Comparison of ENCODE assay signal across 8 mouse cellular contexts in the genomic region with DNA sequence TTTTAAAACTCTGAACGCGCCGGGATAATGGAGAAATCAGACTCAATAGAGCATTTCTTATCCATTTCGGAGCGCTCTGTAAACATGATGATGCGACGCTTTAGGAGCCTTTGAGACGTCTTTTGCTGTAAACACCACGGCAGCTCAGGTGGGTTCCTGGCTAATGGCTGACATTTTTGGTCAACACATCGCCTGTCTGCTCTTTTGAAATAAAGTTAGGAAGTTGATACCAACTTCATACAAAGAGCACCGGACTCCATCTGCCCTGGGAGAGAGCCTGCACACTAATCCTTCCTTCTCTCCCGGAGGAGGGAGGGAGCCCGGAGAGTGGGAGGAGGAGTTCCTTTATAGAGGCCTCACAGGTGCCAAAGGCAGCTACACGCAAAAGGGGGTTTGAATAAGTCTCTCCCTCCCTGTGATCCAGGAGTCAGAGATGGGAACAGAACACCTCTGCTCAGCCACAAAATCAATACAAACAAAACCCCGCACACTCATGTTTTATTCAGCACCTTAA.
DNase-seq lines count a peak whose midpoint lies in the region; ATAC-seq and TF ChIP-seq lines count a peak whose summit lies in the region.
"Had no signal": no experiment of that assay in that cellular context is flagged by ENCODE, and none has a peak within 500 bp of the region (broad histone marks: within the 10 kb centered on the region; RNA-seq: fewer than 3 reads in every experiment).

No protein-coding gene starts in this region.

- no peak for TF ChIP-seq EP300 in stomach, postnatal 0 days (optimal IDR thresholded peaks at IDR 0.05)

- H3K27ac ChIP-seq in lung, embryonic 14.5 days (ENCODE audit: low read depth), result no peak overlapping the region
- H3K27ac ChIP-seq in forebrain, embryonic 15.5 days (replicated peaks), result no peak overlapping the region
- H3K27ac ChIP-seq in limb, embryonic 15.5 days, result no peak overlapping the region
- no peak overlapping the region for H3K27ac ChIP-seq in stomach, postnatal 0 days (replicated peaks)

- intact Hi-C loops in left cerebral cortex, postnatal 25 days (cut with DNase I), result no loop called here

- no peak for TF ChIP-seq CTCF in lung, embryonic 14.5 days (IDR thresholded peaks at IDR 0.05; ENCODE audit: low read depth)
- TF ChIP-seq CTCF in stomach, postnatal 0 days (IDR thresholded peaks at IDR 0.05; ENCODE audit: low read depth), result no peak

- no peak for DNase-seq in lung, embryonic 14.5 days
- DNase-seq in lung, postnatal 25 days (ENCODE audit: low spot score), result no peak
- DNase-seq in stomach, postnatal 0 days (ENCODE audit: low spot score), result no peak
- no peak for DNase-seq in gastrocnemius, postnatal 4 days (ENCODE audit: low spot score in 2 of 2)
- DNase-seq in left cerebral cortex, postnatal 25 days (ENCODE audit: low spot score in 2 of 2), result no peak
- DNase-seq: gastrocnemius, postnatal 14 days had no signal

- H3K36me3 ChIP-seq in lung, embryonic 14.5 days (ENCODE audit: insufficient read depth), result no peaks in the 10 kb centered on the region
- H3K36me3 ChIP-seq in forebrain, embryonic 15.5 days, result no peaks in the 10 kb centered on the region
- no peaks in the 10 kb centered on the region for H3K36me3 ChIP-seq in limb, embryonic 15.5 days
- H3K36me3 ChIP-seq in stomach, postnatal 0 days (ENCODE audit: control insufficient read depth, insufficient read depth, low read length), result no peaks in the 10 kb centered on the region

- H3K4me1 ChIP-seq in lung, embryonic 14.5 days (ENCODE audit: insufficient read depth), result no peaks in the 10 kb centered on the region
- peaks cover 16% of the 10 kb centered on the region for H3K4me1 ChIP-seq in forebrain, embryonic 15.5 days
- peaks cover 4% of the 10 kb centered on the region for H3K4me1 ChIP-seq in limb, embryonic 15.5 days
- H3K4me1 ChIP-seq in stomach, postnatal 0 days (replicated peaks; ENCODE audit: control insufficient read depth, insufficient read depth), result no peaks in the 10 kb centered on the region

- 0 out of 2 replicates have a peak overlapping the region, but pooled peaks have one; percentile 11 for H3K4me3 ChIP-seq in lung, embryonic 14.5 days (ENCODE audit: low read depth, low read length)
- peak overlapping the region; percentile 27 for H3K4me3 ChIP-seq in forebrain, embryonic 15.5 days
- peak overlapping the region; percentile 26 for H3K4me3 ChIP-seq in limb, embryonic 15.5 days
- no peak overlapping the region for H3K4me3 ChIP-seq in stomach, postnatal 0 days (ENCODE audit: low read depth, low read length)

- no peak for ATAC-seq in lung, embryonic 14.5 days (ENCODE audit: insufficient read depth)
- ATAC-seq in forebrain, embryonic 15.5 days (replicated peaks), result no peak
- no peak for ATAC-seq in limb, embryonic 15.5 days (ENCODE audit: insufficient number of reproducible peaks, low FRiP score, low TSS enrichment, low read depth)
- no peak for ATAC-seq in stomach, postnatal 0 days (ENCODE audit: low FRiP score, low TSS enrichment)

- peak overlapping the region; percentile 51 for H3K4me2 ChIP-seq in lung, embryonic 14.5 days
- peak overlapping the region; percentile 52 for H3K4me2 ChIP-seq in forebrain, embryonic 15.5 days (replicated peaks)
- H3K4me2 ChIP-seq in limb, embryonic 15.5 days, result peak overlapping the region; percentile 44
- H3K4me2 ChIP-seq in stomach, postnatal 0 days (replicated peaks; ENCODE audit: low read depth), result peak overlapping the region; percentile 39

- no peaks in the 10 kb centered on the region for H3K9me3 ChIP-seq in lung, embryonic 14.5 days (ENCODE audit: low read depth, low read length)
- H3K9me3 ChIP-seq in forebrain, embryonic 15.5 days, result no peaks in the 10 kb centered on the region
- no peaks in the 10 kb centered on the region for H3K9me3 ChIP-seq in limb, embryonic 15.5 days
- H3K9me3 ChIP-seq in stomach, postnatal 0 days (ENCODE audit: control insufficient read depth, low read length), result no peaks in the 10 kb centered on the region

- 0 out of 2 replicates have a peak, but pooled peaks cover 6% of the 10 kb centered on the region for H3K27me3 ChIP-seq in lung, embryonic 14.5 days (ENCODE audit: insufficient read depth, low read length)
- H3K27me3 ChIP-seq in forebrain, embryonic 15.5 days, result peaks cover 8% of the 10 kb centered on the region; the same call in 1 of the 2 replicates
- peaks cover 8% of the 10 kb centered on the region; the same call in 1 of the 2 replicates for H3K27me3 ChIP-seq in limb, embryonic 15.5 days
- H3K27me3 ChIP-seq in stomach, postnatal 0 days (ENCODE audit: control insufficient read depth, insufficient read depth, low read length), result no peaks in the 10 kb centered on the region

- WGBS in lung, embryonic 14.5 days, result 5% methylated on average over 15 of the region's 15 CpGs
- WGBS in forebrain, embryonic 15.5 days, result 1% methylated on average over 15 of the region's 15 CpGs
- WGBS in limb, embryonic 15.5 days, result 7% methylated on average over 15 of the region's 15 CpGs
- WGBS in stomach, postnatal 0 days, result 3% methylated on average over 15 of the region's 15 CpGs

- H3K9ac ChIP-seq in lung, embryonic 14.5 days, result no peak overlapping the region
- H3K9ac ChIP-seq in forebrain, embryonic 15.5 days (replicated peaks), result peak overlapping the region; percentile 22; the same call in 1 of the 2 replicates
- no peak overlapping the region for H3K9ac ChIP-seq in limb, embryonic 15.5 days
- no peak overlapping the region for H3K9ac ChIP-seq in stomach, postnatal 0 days (ENCODE audit: low read length)
